21 mouse cellular contexts compared by ENCODE assay signal in the genomic region with DNA sequence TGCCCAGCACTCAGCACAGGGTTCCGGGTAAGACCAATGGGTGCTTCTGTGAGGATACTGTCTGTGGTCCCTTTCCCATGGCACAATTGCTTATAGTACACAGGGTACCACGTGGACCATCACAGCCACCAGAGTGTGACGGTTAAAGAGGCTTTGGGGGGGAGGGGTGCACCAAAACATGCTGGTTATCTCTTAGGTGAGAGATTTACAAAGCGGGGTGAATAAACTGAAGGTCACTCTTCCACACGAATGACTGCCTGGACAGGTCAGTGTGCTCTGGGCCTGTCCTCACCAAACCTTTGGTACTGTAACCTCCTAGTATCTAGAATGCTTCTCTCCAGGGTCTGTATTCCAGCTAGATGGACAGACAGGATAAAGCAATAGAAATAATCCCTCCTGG. TPM values are rescaled to one million over a fixed set of nuclear protein-coding genes. Genes with fewer than 3 reads are reported as not detected.
"Had no signal": no experiment of that assay in that cellular context is flagged by ENCODE, and none has a peak within 500 bp of the region (broad histone marks: within the 10 kb centered on the region; RNA-seq: fewer than 3 reads in every experiment).

No protein-coding gene starts in this region.

- H3K9me3 ChIP-seq: limb, embryonic 12.5 days; limb, embryonic 15.5 days; lung, embryonic 15.5 days; megakaryocyte, embryonic 14.5 days; midbrain, embryonic 10.5 days; midbrain, embryonic 13.5 days; neural tube, embryonic 13.5 days; stomach, embryonic 15.5 days had no signal

- H3K4me2 ChIP-seq: limb, embryonic 12.5 days; limb, embryonic 15.5 days; lung, embryonic 15.5 days; midbrain, embryonic 13.5 days; neural tube, embryonic 13.5 days; stomach, embryonic 15.5 days had no signal

- ATAC-seq: hindbrain, postnatal 0 days; inflammation-experienced regulatory T-cells, adult 6 months; midbrain, embryonic 13.5 days; midbrain, embryonic 16.5 days had no signal

- H3K27me3 ChIP-seq: limb, embryonic 12.5 days; limb, embryonic 15.5 days; lung, embryonic 15.5 days; megakaryocyte, embryonic 14.5 days; midbrain, embryonic 13.5 days; neural tube, embryonic 13.5 days; stomach, embryonic 15.5 days had no signal

- H3K4me1 ChIP-seq: limb, embryonic 15.5 days; lung, embryonic 15.5 days; stomach, embryonic 15.5 days had no signal

- H3K36me3 ChIP-seq: lung, embryonic 15.5 days had no signal

- H3K4me3 ChIP-seq: limb, embryonic 12.5 days; limb, embryonic 15.5 days; lung, embryonic 15.5 days; midbrain, embryonic 10.5 days; midbrain, embryonic 13.5 days; myocyte; neural tube, embryonic 13.5 days; stomach, embryonic 15.5 days had no signal

- DNase-seq: left cerebral cortex, postnatal 4 days; lung, adult 18-20 months; lung, postnatal 10 days; lung, postnatal 36 days; retina, postnatal 1 day; right cerebral cortex, postnatal 25 days; spleen, adult 18-20 months; thymus, postnatal 25 days had no signal

- H3K9ac ChIP-seq: limb, embryonic 12.5 days; limb, embryonic 15.5 days; liver, embryonic 14.5 days; lung, embryonic 15.5 days; midbrain, embryonic 13.5 days; neural tube, embryonic 13.5 days; stomach, embryonic 15.5 days had no signal

- H3K27ac ChIP-seq: hindbrain, postnatal 0 days; limb, embryonic 12.5 days; limb, embryonic 15.5 days; liver, embryonic 14.5 days; lung, embryonic 15.5 days; midbrain, embryonic 10.5 days; midbrain, embryonic 13.5 days; neural tube, embryonic 13.5 days; stomach, embryonic 15.5 days had no signal

RNA-seq across cellular contexts. Expression of a gene that starts 35.2 kb away (rescaled TPM):
- polyA plus RNA-seq: inflammation-experienced regulatory T-cells, adult 6 months; limb, embryonic 12.5 days; myocyte had no signal
